Mouse (Mus musculus) spleen, embryonic (tissue): ENCODE results near the gene 4930451I11Rik.

Source experiments
- CTCF ChIA-PET: fragments of 350-600 bp; sonication (Branson Sonifier 250); formaldehyde crosslinking; loops from one replicate; lab custom pipeline; 2022; lab: Charles Lee

The 4930451I11Rik gene

DNA sequence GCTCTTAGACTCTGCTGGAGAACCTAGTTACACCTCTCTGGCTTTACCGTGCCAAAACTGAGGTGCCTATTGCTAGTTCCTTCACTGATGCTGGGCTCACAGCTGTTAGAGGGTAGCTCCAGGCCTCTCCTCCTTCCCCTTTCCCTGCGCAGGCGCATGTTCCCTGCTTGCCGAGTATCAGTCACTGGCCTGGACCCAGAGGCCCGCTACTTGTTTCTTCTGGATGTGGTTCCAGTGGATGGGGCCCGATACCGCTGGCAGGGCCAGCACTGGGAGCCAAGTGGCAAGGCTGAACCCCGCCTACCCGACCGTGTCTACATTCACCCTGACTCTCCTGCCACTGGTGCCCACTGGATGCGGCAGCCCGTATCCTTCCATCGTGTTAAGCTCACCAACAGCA is 48.7 kb downstream of the 4930451I11Rik start:
- CTCF ChIA-PET, result no interaction called here

DNA sequence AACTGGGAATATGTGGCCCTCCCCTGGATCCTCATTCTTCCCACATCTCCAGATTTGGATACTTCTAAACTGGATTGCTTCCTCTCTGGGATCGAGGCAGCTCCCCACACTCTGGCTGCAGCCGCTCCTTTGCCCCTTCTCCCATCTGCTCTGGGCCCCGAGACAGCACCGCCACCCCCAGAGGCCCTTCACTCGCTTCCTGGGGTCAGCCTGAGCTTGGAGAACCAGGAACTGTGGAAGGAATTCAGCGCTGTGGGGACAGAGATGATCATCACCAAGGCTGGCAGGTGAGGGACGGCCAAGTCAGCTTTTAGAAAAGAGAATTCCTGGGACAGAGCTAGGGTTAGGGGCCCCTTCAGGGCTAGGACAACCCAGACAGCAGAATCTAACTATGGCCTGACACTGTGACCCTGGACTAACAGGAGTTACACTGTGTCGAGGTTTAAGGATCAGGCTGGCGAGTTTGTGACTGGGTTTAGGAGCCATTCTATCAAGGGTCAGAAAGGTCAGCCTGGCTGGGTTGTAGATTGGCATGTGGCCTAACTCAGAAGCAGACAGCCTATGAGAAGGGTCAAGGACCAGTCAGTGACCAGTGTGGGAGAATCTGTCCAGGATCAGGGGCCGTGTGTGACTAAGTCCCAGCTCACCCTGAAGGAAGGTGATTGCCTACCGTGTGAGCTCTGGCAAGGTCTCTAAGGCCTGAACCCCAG is 49.6 kb downstream of the 4930451I11Rik start:
- CTCF ChIA-PET, result interaction anchor here (0.5 kb wide), 1 partner anchor 358 kb away, joined by 3 read pairs; no protein-coding TSS in a partner anchor

DNA sequence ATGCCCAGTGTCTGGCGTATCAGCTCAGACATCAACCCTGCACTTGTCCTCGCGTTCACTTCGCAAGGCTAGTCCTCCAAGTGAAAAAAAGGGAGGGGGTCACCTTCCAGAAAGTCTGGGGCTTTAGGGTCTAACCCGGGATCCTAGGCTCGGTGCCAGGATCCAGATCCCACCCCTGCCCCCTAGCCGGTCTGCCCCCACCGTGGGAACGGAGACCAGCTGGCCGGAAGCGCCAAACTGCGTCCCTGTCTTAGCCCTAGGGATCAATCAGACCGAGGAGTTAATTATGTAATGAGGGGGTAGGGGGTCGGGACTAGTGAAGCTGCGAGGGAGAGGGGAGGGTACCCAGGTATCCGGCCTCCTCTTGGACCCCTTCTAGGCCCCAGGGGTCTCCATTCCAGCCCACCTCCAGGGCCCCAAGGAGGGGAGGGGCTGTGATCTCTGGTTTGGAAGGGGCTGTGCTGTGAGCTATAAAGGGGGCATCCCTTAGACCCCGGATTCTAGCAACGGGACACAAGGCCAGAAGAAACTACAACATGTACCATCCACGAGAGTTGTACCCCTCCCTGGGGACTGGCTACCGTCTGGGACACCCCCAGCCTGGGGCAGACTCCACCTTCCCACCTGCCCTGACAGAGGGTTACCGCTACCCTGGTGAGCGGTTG is 50.3 kb downstream of the 4930451I11Rik start, which contains the start of gene Tbx6:
TSS of gene Tbx6 (plus strand) at position 513 of the 665 bp plus-strand sequence.
- CTCF ChIA-PET, result interaction anchor here (0.5 to 0.6 kb wide), 2 partner anchors 42 to 49 kb away, joined by 3 read pairs; no protein-coding TSS in a partner anchor
